Mouse (Mus musculus) lung, adult 2 months (tissue): ENCODE results near the gene Sphkap.

ENCODE experiments used
- CTCF ChIP-seq: fragments of 200-500 bp; IDR thresholded peaks from 2 replicates; pipeline ENCODE4 v1.5.1; 2011; ENCODE audit warnings: mild to moderate bottlenecking, low read length, control low read depth; ENCODE audit not compliant: insufficient read depth
- POLR2A ChIP-seq: fragments of 200-500 bp; IDR thresholded peaks from 2 replicates; pipeline ENCODE4 v1.6.1; 2011; ENCODE audit warnings: low read depth, mild to moderate bottlenecking, control low read depth, low read length, borderline replicate concordance; ENCODE audit errors: extremely low read depth

- TF ChIP-seq CTCF (no peak), POLR2A (no peak)
Observed at GRCm38 (mm10) chr1:83345572-83345971, 62.4 kb downstream of the Sphkap start.
